Mouse (Mus musculus): ENCODE results near the gene Boc. TPM values are rescaled to one million over a fixed set of nuclear protein-coding genes. Genes with fewer than 3 reads are reported as not detected.

Gene Boc
- total and polyA plus RNA-seq, 2 experiments: 0.16 to 0.18 TPM

DNA sequence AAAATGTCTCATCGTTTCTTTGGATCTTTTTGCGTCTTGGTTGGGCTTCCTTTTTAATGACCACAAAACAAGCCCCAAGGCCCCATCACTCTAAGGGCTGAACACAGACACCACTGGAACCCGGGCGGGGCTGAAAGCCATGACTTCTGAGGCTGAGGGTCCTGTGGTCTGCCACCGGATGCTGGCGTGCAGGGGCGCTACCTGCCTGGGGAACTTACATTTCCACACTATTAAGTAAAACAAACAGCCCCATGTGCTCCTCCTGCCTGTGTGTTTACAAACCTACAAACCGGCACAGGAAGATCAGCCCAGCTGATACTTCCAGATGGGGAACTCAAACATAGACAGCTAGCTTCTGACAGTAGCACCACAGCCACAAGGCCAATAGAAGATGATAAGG is 11.9 kb downstream of the Boc start:
- 46% methylated on average over 8 of the region's 8 CpGs for WGBS
- H3K4me1 ChIP-seq (ENCODE audit: control insufficient read depth, insufficient read depth, low read length): no peaks in the 10 kb centered on the region
- H3K9ac ChIP-seq (ENCODE audit: low read depth, low read length): no peak overlapping the region
- H3K27me3 ChIP-seq (ENCODE audit: control insufficient read depth, insufficient read depth, low read length): no peaks in the 10 kb centered on the region
- H3K79me2 ChIP-seq (ENCODE audit: control insufficient read depth, insufficient read depth, low read length): no peaks in the 10 kb centered on the region
- no peaks in the 10 kb centered on the region for H3K36me3 ChIP-seq (ENCODE audit: control insufficient read depth, insufficient read depth, low read length)
- no peak overlapping the region for H3K4me3 ChIP-seq (ENCODE audit: insufficient read depth, low read depth, low read length)
- no peak for TF ChIP-seq POLR2A (IDR thresholded peaks at IDR 0.05; ENCODE audit: extremely low read depth, insufficient read depth, low read length)
- no peak for TF ChIP-seq CTCF (IDR thresholded peaks at IDR 0.05; ENCODE audit: low read depth, low read length)
- H3K27ac ChIP-seq (replicated peaks; ENCODE audit: insufficient read depth, low read depth, low read length): no peak overlapping the region
- no peak for DNase-seq (ENCODE audit: extremely low read depth, low read depth, low spot score)

DNA sequence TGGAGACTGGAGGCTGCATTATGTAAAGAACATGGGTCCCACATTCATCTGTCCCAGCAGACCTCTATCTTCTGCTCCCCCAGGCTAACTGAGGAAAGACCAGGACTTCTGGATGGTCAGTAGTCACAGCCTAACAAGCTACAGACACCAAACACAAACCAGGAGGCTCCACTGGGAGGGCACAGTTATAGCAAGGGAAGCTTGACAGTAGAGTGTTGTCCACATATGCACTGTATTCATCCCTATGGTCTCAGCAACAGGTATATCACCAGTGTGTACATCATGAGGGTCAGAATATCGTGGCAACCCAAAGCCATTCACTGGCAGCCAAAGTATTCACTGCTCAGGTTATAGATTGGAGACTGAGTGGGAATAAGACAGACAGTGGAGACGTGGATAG is 12.8 kb downstream of the Boc start:
- DNase-seq (ENCODE audit: extremely low read depth, low read depth, low spot score): no peak
- H3K27me3 ChIP-seq (ENCODE audit: control insufficient read depth, insufficient read depth, low read length): no peaks in the 10 kb centered on the region
- WGBS: 66% methylated on average over 2 of the region's 2 CpGs

DNA sequence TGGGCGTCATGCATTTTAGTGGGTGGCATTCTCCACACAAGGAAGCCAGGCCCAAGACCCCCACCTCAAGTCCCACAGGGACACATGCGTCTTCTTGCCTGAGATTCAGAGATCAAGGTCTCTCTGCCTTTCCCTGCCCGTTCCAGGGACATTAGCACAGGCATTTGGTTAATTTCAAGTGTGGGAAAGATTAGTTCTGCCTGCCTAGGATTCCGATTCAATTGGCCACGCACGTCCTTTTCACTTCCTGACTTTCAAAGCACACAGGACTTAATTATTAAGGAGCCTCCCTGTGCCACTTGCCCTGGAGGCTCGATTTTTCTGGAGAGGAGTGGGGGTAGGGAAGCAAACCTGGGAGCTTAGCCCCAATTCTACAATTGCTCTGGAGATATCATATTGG is 13.5 kb downstream of the Boc start:
- WGBS: 71% methylated on average over 7 of the region's 7 CpGs
- no peaks in the 10 kb centered on the region for H3K79me2 ChIP-seq (ENCODE audit: control insufficient read depth, insufficient read depth, low read length)
- H3K4me3 ChIP-seq (ENCODE audit: insufficient read depth, low read depth, low read length): no peak overlapping the region
- H3K4me1 ChIP-seq (ENCODE audit: control insufficient read depth, insufficient read depth, low read length): no peaks in the 10 kb centered on the region
- no peak overlapping the region for H3K27ac ChIP-seq (replicated peaks; ENCODE audit: insufficient read depth, low read depth, low read length)
- H3K36me3 ChIP-seq (ENCODE audit: control insufficient read depth, insufficient read depth, low read length): no peaks in the 10 kb centered on the region
- no peaks in the 10 kb centered on the region for H3K27me3 ChIP-seq (ENCODE audit: control insufficient read depth, insufficient read depth, low read length)
- H3K9ac ChIP-seq (ENCODE audit: low read depth, low read length): no peak overlapping the region
- DNase-seq (ENCODE audit: extremely low read depth, low read depth, low spot score): no peak
- TF ChIP-seq POLR2A (IDR thresholded peaks at IDR 0.05; ENCODE audit: extremely low read depth, insufficient read depth, low read length) (no peak), CTCF (IDR thresholded peaks at IDR 0.05; ENCODE audit: low read depth, low read length) (no peak)

More for the DNA sequence above, 12.8 kb downstream of the Boc start:
- no peaks in the 10 kb centered on the region for H3K36me3 ChIP-seq (ENCODE audit: control insufficient read depth, insufficient read depth, low read length)
- no peak overlapping the region for H3K9ac ChIP-seq (ENCODE audit: low read depth, low read length)
- H3K4me1 ChIP-seq (ENCODE audit: control insufficient read depth, insufficient read depth, low read length): no peaks in the 10 kb centered on the region
- H3K27ac ChIP-seq (replicated peaks; ENCODE audit: insufficient read depth, low read depth, low read length): no peak overlapping the region
- TF ChIP-seq CTCF (IDR thresholded peaks at IDR 0.05; ENCODE audit: low read depth, low read length): no peak
- TF ChIP-seq POLR2A (IDR thresholded peaks at IDR 0.05; ENCODE audit: extremely low read depth, insufficient read depth, low read length): no peak
- no peak overlapping the region for H3K4me3 ChIP-seq (ENCODE audit: insufficient read depth, low read depth, low read length)
- no peaks in the 10 kb centered on the region for H3K79me2 ChIP-seq (ENCODE audit: control insufficient read depth, insufficient read depth, low read length)

DNA sequence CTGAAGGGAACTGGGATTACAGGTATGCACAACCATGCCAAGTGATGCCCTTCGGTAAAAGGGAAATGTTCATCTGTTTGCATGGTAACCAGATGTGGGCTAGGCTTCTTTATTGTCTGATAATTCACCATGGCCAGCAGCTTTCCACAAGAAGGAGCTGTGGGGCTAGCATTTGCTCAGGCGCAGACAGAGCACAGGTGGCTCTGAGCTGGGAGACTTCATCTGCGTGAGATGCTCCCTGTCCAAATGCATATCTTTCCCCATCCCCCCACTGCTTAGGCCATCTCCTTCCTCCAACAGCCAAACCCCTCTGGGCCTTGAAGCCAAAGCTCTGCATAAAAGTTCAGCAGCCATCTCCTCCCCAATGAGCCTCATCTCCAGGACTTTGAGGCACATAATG is 15.6 kb downstream of the Boc start:
- Histone ChIP-seq H3K4me3 (ENCODE audit: insufficient read depth, low read depth, low read length) (no peak overlapping the region), H3K36me3 (ENCODE audit: control insufficient read depth, insufficient read depth, low read length) (no peaks in the 10 kb centered on the region), H3K4me1 (ENCODE audit: control insufficient read depth, insufficient read depth, low read length) (no peaks in the 10 kb centered on the region), H3K27me3 (ENCODE audit: control insufficient read depth, insufficient read depth, low read length) (no peaks in the 10 kb centered on the region), H3K79me2 (ENCODE audit: control insufficient read depth, insufficient read depth, low read length) (no peaks in the 10 kb centered on the region), H3K27ac (replicated peaks; ENCODE audit: insufficient read depth, low read depth, low read length) (no peak overlapping the region), H3K9ac (ENCODE audit: low read depth, low read length) (no peak overlapping the region)
- TF ChIP-seq POLR2A (IDR thresholded peaks at IDR 0.05; ENCODE audit: extremely low read depth, insufficient read depth, low read length) (no peak), CTCF (IDR thresholded peaks at IDR 0.05; ENCODE audit: low read depth, low read length) (no peak)
- WGBS: 62% methylated on average over 3 of the region's 3 CpGs
- DNase-seq (ENCODE audit: extremely low read depth, low read depth, low spot score): no peak

DNA sequence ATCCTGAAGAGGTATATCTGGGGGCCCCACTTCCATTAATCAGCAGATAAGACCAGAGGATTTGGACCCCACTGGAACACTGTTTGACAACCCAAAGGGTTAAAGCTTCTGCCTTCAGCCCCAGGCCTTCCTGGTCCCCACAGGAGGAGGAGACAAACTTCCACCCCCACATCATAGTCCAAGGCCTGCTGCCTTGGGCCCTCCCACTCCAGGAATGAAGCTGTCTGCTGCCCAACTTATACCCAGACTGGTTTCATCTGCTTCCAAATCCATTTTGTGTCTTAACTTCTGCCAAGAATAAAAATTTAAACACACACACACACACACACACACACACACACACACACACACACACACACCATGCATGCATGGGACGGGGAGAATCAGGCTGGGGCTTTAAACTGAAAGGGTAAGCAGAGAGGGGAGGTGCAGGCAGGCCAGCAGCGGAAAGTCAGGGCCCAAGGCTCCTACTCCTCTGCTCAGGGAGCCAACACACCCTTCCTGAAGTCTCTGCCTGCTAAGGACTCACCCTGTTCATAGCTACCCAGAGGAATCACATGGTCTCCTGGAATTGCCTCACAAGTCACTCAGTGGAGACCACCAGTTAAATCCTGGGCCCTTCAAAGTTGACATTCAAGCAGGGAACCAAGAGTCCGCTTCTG is 16.5 kb downstream of the Boc start:
- no peak for DNase-seq (ENCODE audit: extremely low read depth, low read depth, low spot score)
- H3K79me2 ChIP-seq (ENCODE audit: control insufficient read depth, insufficient read depth, low read length): no peaks in the 10 kb centered on the region
- H3K4me3 ChIP-seq (ENCODE audit: insufficient read depth, low read depth, low read length): no peak overlapping the region
- no peaks in the 10 kb centered on the region for H3K4me1 ChIP-seq (ENCODE audit: control insufficient read depth, insufficient read depth, low read length)
- no peak overlapping the region for H3K9ac ChIP-seq (ENCODE audit: low read depth, low read length)
- no peaks in the 10 kb centered on the region for H3K36me3 ChIP-seq (ENCODE audit: control insufficient read depth, insufficient read depth, low read length)
- no peak overlapping the region for H3K27ac ChIP-seq (replicated peaks; ENCODE audit: insufficient read depth, low read depth, low read length)
- WGBS: 58% methylated on average over 3 of the region's 3 CpGs
- no peak for TF ChIP-seq CTCF (IDR thresholded peaks at IDR 0.05; ENCODE audit: low read depth, low read length)
- no peaks in the 10 kb centered on the region for H3K27me3 ChIP-seq (ENCODE audit: control insufficient read depth, insufficient read depth, low read length)

DNA sequence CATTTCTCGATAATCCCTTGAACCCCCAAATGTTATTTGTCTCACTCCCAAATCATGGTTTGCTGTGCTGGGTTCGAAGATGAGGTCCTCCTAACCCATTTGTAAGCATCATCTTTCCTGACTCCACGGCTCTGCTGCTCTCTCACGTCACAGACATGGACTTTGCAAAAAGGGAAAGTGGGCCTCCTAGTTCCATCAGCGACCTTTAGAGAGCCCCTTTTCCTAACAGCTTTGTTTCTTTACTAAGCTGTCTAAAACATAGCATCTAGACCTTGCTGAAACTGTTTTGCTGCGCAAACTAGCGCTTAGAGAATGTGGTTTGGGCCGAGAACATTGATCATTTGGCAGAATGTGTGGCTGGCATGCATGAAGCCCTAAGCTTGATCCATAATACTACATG is 19.1 kb downstream of the Boc start:
- Histone ChIP-seq H3K9ac (ENCODE audit: low read depth, low read length) (no peak overlapping the region), H3K4me3 (ENCODE audit: insufficient read depth, low read depth, low read length) (no peak overlapping the region), H3K4me1 (ENCODE audit: control insufficient read depth, insufficient read depth, low read length) (no peaks in the 10 kb centered on the region), H3K79me2 (ENCODE audit: control insufficient read depth, insufficient read depth, low read length) (no peaks in the 10 kb centered on the region), H3K27me3 (ENCODE audit: control insufficient read depth, insufficient read depth, low read length) (no peaks in the 10 kb centered on the region), H3K27ac (replicated peaks; ENCODE audit: insufficient read depth, low read depth, low read length) (no peak overlapping the region), H3K36me3 (ENCODE audit: control insufficient read depth, insufficient read depth, low read length) (no peaks in the 10 kb centered on the region)
- TF ChIP-seq CTCF (IDR thresholded peaks at IDR 0.05; ENCODE audit: low read depth, low read length): no peak
- no peak for TF ChIP-seq POLR2A (IDR thresholded peaks at IDR 0.05; ENCODE audit: extremely low read depth, insufficient read depth, low read length)
- no peak for DNase-seq (ENCODE audit: extremely low read depth, low read depth, low spot score)
- whole genome bisulfite sequencing: 75% methylated on average over 8 of the region's 8 CpGs
